Mouse (Mus musculus) retina, embryonic 14.5 days (tissue): ENCODE data around the gene Fam83b.
A peak's percentile ranks its signal among the peaks of the same experiment; 100 is the strongest.

ENCODE experiments used
- DNase-seq: peaks from one replicate; pipeline ENCODE4 v3.0.0-alpha.2; 2015; ENCODE audit warnings: low spot score

Fam83b gene

GRCm38 (mm10) chr9:76566515-76567280 lies at the start of gene Fam83b:
Fam83b (minus strand) TSS chr9:76567116.
- peak; percentile 51 for DNase-seq

- no peak for DNase-seq
Observed at GRCm38 (mm10) chr9:76614165-76614564, 47.2 kb upstream of the Fam83b start.

- no peak for DNase-seq
Observed at GRCm38 (mm10) chr9:76603744-76604143, 36.8 kb upstream of the Fam83b start.

- DNase-seq: no peak
Observed at GRCm38 (mm10) chr9:76602874-76603273, 36.0 kb upstream of the Fam83b start.

GRCm38 (mm10) chr9:76597395-76597794 lies 30.5 kb upstream of the Fam83b start:
- no peak for DNase-seq

GRCm38 (mm10) chr9:76593841-76594240 lies 26.9 kb upstream of the Fam83b start:
- no peak for DNase-seq

- no peak for DNase-seq
Observed at GRCm38 (mm10) chr9:76583943-76584342, 17.0 kb upstream of the Fam83b start.

GRCm38 (mm10) chr9:76581966-76582365 lies 15.1 kb upstream of the Fam83b start:
- DNase-seq: no peak

- no peak for DNase-seq
Observed at GRCm38 (mm10) chr9:76567281-76567655, 352 bp upstream of the Fam83b start.

GRCm38 (mm10) chr9:76565656-76566055 lies 1.3 kb downstream of the Fam83b start:
- no peak for DNase-seq

GRCm38 (mm10) chr9:76564071-76564470 lies 2.8 kb downstream of the Fam83b start:
- DNase-seq: no peak

GRCm38 (mm10) chr9:76562794-76563193 lies 4.1 kb downstream of the Fam83b start:
- peak; percentile 9 for DNase-seq

- DNase-seq: no peak
Observed at GRCm38 (mm10) chr9:76559240-76559639, 7.7 kb downstream of the Fam83b start.

GRCm38 (mm10) chr9:76553758-76554157 lies 13.2 kb downstream of the Fam83b start:
- no peak for DNase-seq

GRCm38 (mm10) chr9:76553115-76553514 lies 13.8 kb downstream of the Fam83b start:
- DNase-seq: no peak

- peak; percentile 10 for DNase-seq
Observed at GRCm38 (mm10) chr9:76546714-76547113, 20.2 kb downstream of the Fam83b start.

GRCm38 (mm10) chr9:76540684-76541083 lies 26.2 kb downstream of the Fam83b start:
- DNase-seq: no peak

GRCm38 (mm10) chr9:76539953-76540621 lies 26.8 kb downstream of the Fam83b start:
- no peak for DNase-seq

GRCm38 (mm10) chr9:76539271-76539670 lies 27.6 kb downstream of the Fam83b start:
- no peak for DNase-seq

GRCm38 (mm10) chr9:76536032-76536431 lies 30.9 kb downstream of the Fam83b start:
- no peak for DNase-seq

GRCm38 (mm10) chr9:76532403-76532802 lies 34.5 kb downstream of the Fam83b start:
- DNase-seq: no peak

GRCm38 (mm10) chr9:76531368-76531767 lies 35.5 kb downstream of the Fam83b start:
- no peak for DNase-seq

- no peak for DNase-seq
Observed at GRCm38 (mm10) chr9:76525592-76525991, 41.3 kb downstream of the Fam83b start.

GRCm38 (mm10) chr9:76523075-76523474 lies 43.8 kb downstream of the Fam83b start:
- no peak for DNase-seq
